Mouse (Mus musculus): ENCODE measurements around the gene Eef1akmt2.

Eef1akmt2 gene

GRCm38 (mm10) chr7:132873043-132873442, 20.6 kb upstream of the Eef1akmt2 start:
- DNase-seq (ENCODE audit: low read depth, low spot score), result peak; percentile 9

- no peak for DNase-seq (ENCODE audit: low read depth, low spot score)
These were observed 13.8 kb upstream of the Eef1akmt2 start for GRCm38 (mm10) chr7:132866316-132866715.

- peak; percentile 93 for DNase-seq (ENCODE audit: low read depth, low spot score)
These were observed 6.8 kb upstream of the Eef1akmt2 start, which contains the start of gene Abraxas2 for GRCm38 (mm10) chr7:132859042-132859958. TSS of gene Abraxas2 (plus strand) at chr7:132859225.

GRCm38 (mm10) chr7:132858043-132858608, 5.7 kb upstream of the Eef1akmt2 start:
- DNase-seq (ENCODE audit: low read depth, low spot score), result peak; percentile 44

GRCm38 (mm10) chr7:132856083-132856482, 3.6 kb upstream of the Eef1akmt2 start:
- no peak for DNase-seq (ENCODE audit: low read depth, low spot score)

GRCm38 (mm10) chr7:132853946-132854345, 1.5 kb upstream of the Eef1akmt2 start:
- DNase-seq (ENCODE audit: low read depth, low spot score), result no peak

GRCm38 (mm10) chr7:132853361-132853760, 888 bp upstream of the Eef1akmt2 start:
- no peak for DNase-seq (ENCODE audit: low read depth, low spot score)

GRCm38 (mm10) chr7:132843152-132843551, 9.3 kb downstream of the Eef1akmt2 start:
- DNase-seq (ENCODE audit: low read depth, low spot score), result no peak

GRCm38 (mm10) chr7:132842455-132842854, 10.0 kb downstream of the Eef1akmt2 start:
- DNase-seq (ENCODE audit: low read depth, low spot score), result no peak

- no peak for DNase-seq (ENCODE audit: low read depth, low spot score)
These were observed 11.2 kb downstream of the Eef1akmt2 start for GRCm38 (mm10) chr7:132841287-132841686.

- DNase-seq (ENCODE audit: low read depth, low spot score), result no peak
These were observed 21.5 kb downstream of the Eef1akmt2 start for GRCm38 (mm10) chr7:132830955-132831354.

- peak; percentile 29 for DNase-seq (ENCODE audit: low read depth, low spot score)
These were observed 28.0 kb downstream of the Eef1akmt2 start for GRCm38 (mm10) chr7:132824346-132825022.

- DNase-seq (ENCODE audit: low read depth, low spot score), result no peak
These were observed 28.6 kb downstream of the Eef1akmt2 start for GRCm38 (mm10) chr7:132823832-132824231.

GRCm38 (mm10) chr7:132820692-132821091, 31.8 kb downstream of the Eef1akmt2 start:
- DNase-seq (ENCODE audit: low read depth, low spot score), result no peak

- DNase-seq (ENCODE audit: low read depth, low spot score), result no peak
These were observed 35.4 kb downstream of the Eef1akmt2 start for GRCm38 (mm10) chr7:132817056-132817455.

- DNase-seq (ENCODE audit: low read depth, low spot score), result no peak
These were observed 35.9 kb downstream of the Eef1akmt2 start for GRCm38 (mm10) chr7:132816528-132816927.

- peak; percentile 42 for DNase-seq (ENCODE audit: low read depth, low spot score)
These were observed 37.4 kb downstream of the Eef1akmt2 start for GRCm38 (mm10) chr7:132815081-132815480.

GRCm38 (mm10) chr7:132814089-132814450, 38.4 kb downstream of the Eef1akmt2 start:
- DNase-seq (ENCODE audit: low read depth, low spot score), result no peak

GRCm38 (mm10) chr7:132813416-132814088, 38.9 kb downstream of the Eef1akmt2 start, which contains the start of gene Fam53b:
TSS of gene Fam53b (minus strand) at chr7:132813886.
- peak; percentile 80 for DNase-seq (ENCODE audit: low read depth, low spot score)

GRCm38 (mm10) chr7:132812619-132813415, 39.7 kb downstream of the Eef1akmt2 start:
- peak; percentile 69 for DNase-seq (ENCODE audit: low read depth, low spot score)

Measured in CD4-positive, CD25-positive, alpha-beta regulatory T cell, adult 2 months (primary cell).